Mouse (Mus musculus) monocyte, adult 5-6 weeks (primary cell): ENCODE measurements around the gene Mmp24. TPM values are rescaled to one million over a fixed set of nuclear protein-coding genes. Genes with fewer than 3 reads are reported as not detected.

Experiments used
- ATAC-seq: fragments of 153-309, 156-312 bp; replicated peaks from 2 replicates; pipeline ENCODE4 v1.8.0; 2017; ENCODE audit warnings: mild to moderate bottlenecking; ENCODE audit not compliant: low TSS enrichment, insufficient number of reproducible peaks, severe bottlenecking, poor library complexity, low FRiP score
- total RNA-seq: library from RNA; stranded (forward); fragments of 200-1000, 200-491, 200-594 nt; gene quantifications from 3 replicates; pipeline ENCODE4 v1.2.3, GENCODE M21; 2017

Gene Mmp24
- total RNA-seq, 1 experiment from 2014 or later: not detected

GRCm38 (mm10) chr2:155834732-155835131, 59.6 kb downstream of the Mmp24 start, which contains the start of gene Fam83c:
Gene Fam83c (minus strand): TSS chr2:155834854.
- ATAC-seq: no peak

GRCm38 (mm10) chr2:155837961-155838360, 62.8 kb downstream of the Mmp24 start:
- no peak for ATAC-seq

GRCm38 (mm10) chr2:155838961-155839360, 63.8 kb downstream of the Mmp24 start:
- ATAC-seq: no peak

GRCm38 (mm10) chr2:155846930-155847329, 71.8 kb downstream of the Mmp24 start:
- ATAC-seq: no peak

GRCm38 (mm10) chr2:155848291-155848690, 73.1 kb downstream of the Mmp24 start:
- ATAC-seq: peak; percentile 76

GRCm38 (mm10) chr2:155849464-155849863, 74.3 kb downstream of the Mmp24 start:
- ATAC-seq: no peak

- no peak for ATAC-seq
Observed at GRCm38 (mm10) chr2:155850120-155850519, 75.0 kb downstream of the Mmp24 start.

- no peak for ATAC-seq
Observed at GRCm38 (mm10) chr2:155852536-155852935, 77.4 kb downstream of the Mmp24 start.

- ATAC-seq: no peak
Observed at GRCm38 (mm10) chr2:155860102-155860501, 85.0 kb downstream of the Mmp24 start.

- ATAC-seq: no peak
Observed at GRCm38 (mm10) chr2:155861581-155861980, 86.4 kb downstream of the Mmp24 start.

- no peak for ATAC-seq
Observed at GRCm38 (mm10) chr2:155862573-155863300, 87.6 kb downstream of the Mmp24 start.

- ATAC-seq: no peak
Observed at GRCm38 (mm10) chr2:155863301-155863867, 88.2 kb downstream of the Mmp24 start.

Other genes with a start within 250 kb of the Mmp24 start
- 30.1 to 47.6 TPM (median 35.5 TPM) in 3 replicates for gene Gss, start 182.5 kb upstream of the Mmp24 start, total RNA-seq
- not detected in 3 replicates for gene Myh7b, start 164.1 kb upstream of the Mmp24 start, total RNA-seq
- 98.1 to 149 TPM (median 116 TPM) in 3 replicates for gene Trpc4ap, start 83.0 kb upstream of the Mmp24 start, total RNA-seq
- 28.7 to 43.2 TPM (median 37.4 TPM) in 3 replicates for gene Edem2, start 45.9 kb upstream of the Mmp24 start, total RNA-seq
- gene Gm17581, start 39.5 kb upstream of the Mmp24 start, total RNA-seq: not detected in 3 replicates
- not detected in 3 replicates for gene Procr, start 24.2 kb upstream of the Mmp24 start, total RNA-seq
- gene BC029722, start 44.1 kb downstream of the Mmp24 start, total RNA-seq: 8.5 to 10.6 TPM (median 9.7 TPM) in 3 replicates
- 38.9 to 84.9 TPM (median 83.4 TPM) in 3 replicates for gene Eif6, start 51.6 kb downstream of the Mmp24 start, total RNA-seq
- not detected in 3 replicates for gene Fam83c, start 59.5 kb downstream of the Mmp24 start, total RNA-seq
- gene Uqcc1, start 155.0 kb downstream of the Mmp24 start, total RNA-seq: 33.3 to 43.3 TPM (median 37.7 TPM) in 3 replicates
- not detected in 3 replicates for gene Gm15557, start 165.4 kb downstream of the Mmp24 start, total RNA-seq
- gene Gdf5, start 170.0 kb downstream of the Mmp24 start, total RNA-seq: not detected in 3 replicates
- 67.3 to 170 TPM (median 77.6 TPM) in 3 replicates for gene Cep250, start 181.1 kb downstream of the Mmp24 start, total RNA-seq
- 0.87 to 1.8 TPM in 2 of 3 replicates, not detected in the other for gene 6430550D23Rik, start 232.6 kb downstream of the Mmp24 start, total RNA-seq
- gene Ergic3, start 232.7 kb downstream of the Mmp24 start, total RNA-seq: 57.6 to 77.8 TPM (median 66.2 TPM) in 3 replicates